Mouse (Mus musculus) skeletal muscle tissue, adult 2 months (tissue): ENCODE measurements around the gene Cald1.

Experiments
- DNase-seq: peaks from one replicate; pipeline ENCODE4 v3.0.0-alpha.2; 2012; ENCODE audit warnings: low read depth, low spot score

The Cald1 gene

DNA sequence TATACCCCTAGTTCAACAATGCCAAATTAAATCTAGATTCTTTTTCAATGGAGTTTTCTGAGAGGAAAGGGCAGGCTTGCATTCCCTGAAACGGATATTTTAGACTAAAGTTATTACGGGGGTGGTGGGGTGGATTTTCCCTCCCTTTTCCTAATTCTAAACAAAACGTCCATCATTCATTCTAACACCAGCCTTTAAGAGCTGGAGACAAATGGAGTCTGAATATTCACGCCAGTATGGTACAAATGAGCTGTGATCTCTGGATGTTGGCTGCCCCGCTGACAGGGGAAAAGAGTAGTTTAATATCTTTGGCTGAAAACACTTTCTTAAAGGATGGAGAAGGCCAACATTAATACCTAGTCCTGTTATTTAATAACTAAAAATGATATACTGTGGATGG is 66.4 kb downstream of the Cald1 start:
- DNase-seq: no peak

DNA sequence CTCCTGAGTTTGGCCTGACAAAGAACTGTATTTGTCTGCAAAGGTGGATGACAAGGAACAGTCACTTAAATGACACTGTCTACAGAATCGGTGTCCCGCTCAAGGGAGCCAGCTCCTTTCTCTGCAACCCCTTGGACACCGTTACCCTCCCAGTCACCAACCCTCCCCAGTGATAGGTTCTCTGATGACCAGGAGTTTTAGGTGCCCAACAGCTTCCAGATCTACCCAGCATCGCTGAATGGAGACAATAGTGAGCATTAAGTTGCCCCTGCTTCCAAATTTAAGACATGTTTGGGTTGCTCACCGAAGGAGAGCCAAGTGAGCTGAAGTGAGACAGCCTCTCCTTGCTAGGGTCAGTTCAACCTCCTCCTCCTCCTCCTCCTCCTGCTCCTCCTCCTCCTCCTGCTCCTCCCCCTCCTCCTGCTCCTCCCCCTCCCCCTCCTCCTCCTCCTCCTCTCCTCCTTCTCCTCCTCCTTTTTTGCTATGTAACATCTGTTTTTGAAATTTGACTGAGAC is 70.5 kb downstream of the Cald1 start:
- no peak for DNase-seq

DNA sequence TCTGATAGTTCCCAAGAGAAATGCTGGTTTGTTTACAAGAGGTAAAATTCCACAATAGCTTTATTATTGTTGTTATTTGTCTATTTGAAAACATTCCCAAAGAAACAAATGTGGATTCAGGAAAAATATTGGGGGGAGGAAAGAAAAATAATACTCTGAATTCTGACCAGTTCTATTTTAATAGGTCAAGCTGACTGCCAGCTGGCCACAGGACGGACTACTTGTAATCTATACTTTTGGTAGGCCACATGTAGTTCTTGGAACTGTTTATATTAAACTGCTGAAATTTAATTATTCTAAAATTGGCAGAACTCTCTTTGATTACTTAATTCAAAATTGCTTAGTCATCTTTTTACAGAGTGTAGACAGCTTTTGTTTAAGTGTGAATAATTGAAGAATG is 73.1 kb downstream of the Cald1 start:
- no peak for DNase-seq

GRCm38 (mm10) chr6:34674416-34674815 is 76.1 kb downstream of the Cald1 start:
- no peak for DNase-seq

DNA sequence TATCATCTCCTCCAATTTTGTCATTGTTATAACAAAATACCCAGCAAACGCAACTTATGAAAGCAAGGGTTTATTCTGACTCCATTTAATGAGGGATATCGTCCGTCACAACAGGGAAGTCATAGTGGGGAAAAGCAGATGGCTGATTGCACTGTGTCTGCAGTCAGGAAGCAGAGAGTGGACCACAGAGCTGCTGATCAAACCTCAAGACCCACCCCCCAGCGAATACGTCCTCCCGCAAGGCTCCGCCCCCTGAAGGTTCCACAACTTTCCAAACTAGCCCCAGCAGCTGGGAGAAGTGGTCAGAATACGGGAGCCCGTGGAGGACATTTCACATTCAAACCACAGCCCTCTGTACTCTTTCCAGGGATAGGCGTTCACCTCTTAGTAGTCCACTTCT is 76.6 kb downstream of the Cald1 start:
- DNase-seq: no peak

GRCm38 (mm10) chr6:34682126-34682525 is 83.8 kb downstream of the Cald1 start:
- no peak for DNase-seq

DNA sequence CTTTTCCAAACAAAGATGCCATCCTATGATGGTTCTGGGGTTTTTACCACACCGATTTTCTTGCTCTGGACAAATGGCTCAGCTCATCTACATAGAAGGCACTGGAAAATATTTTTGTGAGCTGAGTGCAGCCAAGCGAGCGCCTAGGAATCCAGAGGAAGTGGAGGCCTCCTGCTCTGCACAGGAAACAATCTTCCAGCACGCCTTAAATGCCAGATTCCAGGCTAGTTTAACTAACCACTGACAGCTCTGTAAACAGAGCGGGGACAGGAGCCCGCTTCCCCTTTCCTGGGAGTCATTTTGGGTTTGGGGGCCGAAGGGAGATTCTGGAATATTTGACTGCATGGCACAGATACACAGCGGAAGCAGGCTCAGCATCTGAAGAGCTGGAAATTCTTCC is 86.6 kb downstream of the Cald1 start:
- no peak for DNase-seq

DNA sequence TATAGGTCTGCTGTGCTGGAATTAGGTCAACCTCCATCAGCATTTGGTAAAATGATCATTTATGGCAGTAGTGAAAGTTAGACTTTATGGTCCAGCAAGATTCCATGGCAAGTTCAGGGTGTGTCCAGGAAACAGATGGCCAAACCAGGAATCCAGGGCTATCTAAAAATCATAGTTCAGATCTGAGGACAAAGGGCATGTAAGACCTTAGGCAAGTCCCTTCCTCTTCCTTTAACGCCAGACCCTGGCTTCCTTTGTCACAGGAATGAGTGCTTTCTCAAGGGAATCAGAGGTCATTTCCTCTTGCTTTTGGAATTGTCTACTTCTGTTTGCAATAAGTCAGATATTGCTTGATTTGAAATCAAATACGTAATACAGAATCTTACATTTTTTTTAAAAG is 90.7 kb downstream of the Cald1 start:
- DNase-seq: no peak

DNA sequence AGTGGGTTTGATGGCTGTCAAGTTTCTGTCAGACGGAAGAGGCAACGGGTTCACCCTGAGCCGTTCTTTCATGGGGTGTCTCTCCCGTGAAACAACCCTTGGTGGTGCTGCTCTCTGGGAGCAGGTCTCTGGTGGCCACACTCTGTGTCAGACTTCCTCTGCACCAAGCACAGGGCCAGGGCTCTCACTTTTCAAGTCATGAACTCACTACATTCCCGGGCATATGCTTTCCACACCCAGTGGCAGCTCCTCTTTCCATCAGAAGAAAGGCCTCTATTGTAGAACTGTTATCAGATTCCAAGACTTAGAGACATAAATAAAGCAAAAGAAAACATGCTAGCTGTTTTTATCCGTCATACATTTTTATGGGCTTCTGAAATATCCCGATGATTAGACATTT is 93.1 kb downstream of the Cald1 start:
- no peak for DNase-seq

GRCm38 (mm10) chr6:34694096-34694495 is 95.8 kb downstream of the Cald1 start:
- DNase-seq: no peak

DNA sequence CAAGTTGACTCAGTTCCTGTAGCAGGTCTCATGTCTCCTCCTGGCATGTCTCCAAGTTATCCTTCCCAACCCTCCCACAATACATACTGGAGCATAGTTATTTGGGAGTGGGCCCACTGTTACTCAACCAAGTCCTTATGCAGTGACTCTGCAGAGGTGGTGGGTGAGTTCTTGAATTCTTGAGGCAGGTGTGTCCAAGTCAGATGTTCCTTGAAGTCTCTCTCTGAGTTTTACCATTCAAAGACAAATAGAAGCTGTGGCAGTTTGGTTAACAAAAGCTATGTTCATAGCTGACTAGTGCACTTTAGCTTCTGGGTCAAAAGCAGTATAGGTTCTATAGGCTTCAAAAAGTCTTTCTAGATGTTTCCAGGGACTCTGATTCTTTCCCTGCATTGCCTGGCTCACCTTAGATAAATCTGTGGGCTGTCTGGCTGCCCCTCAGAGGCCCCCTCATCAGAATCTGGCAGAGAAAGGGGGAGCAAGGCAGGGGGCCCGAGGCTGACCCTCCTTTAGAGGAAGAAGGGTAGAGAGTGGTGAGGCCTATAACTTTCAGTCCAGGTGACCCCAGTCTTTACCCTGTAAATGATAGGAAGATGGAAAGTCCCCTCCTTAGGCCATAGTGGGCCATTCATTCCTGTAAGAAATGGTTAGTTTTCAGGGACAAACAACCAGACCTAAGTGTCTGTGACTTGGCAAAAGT is 105.3 kb downstream of the Cald1 start:
- DNase-seq: no peak

- no peak for DNase-seq
Measured at GRCm38 (mm10) chr6:34707521-34707920, 109.2 kb downstream of the Cald1 start.

DNA sequence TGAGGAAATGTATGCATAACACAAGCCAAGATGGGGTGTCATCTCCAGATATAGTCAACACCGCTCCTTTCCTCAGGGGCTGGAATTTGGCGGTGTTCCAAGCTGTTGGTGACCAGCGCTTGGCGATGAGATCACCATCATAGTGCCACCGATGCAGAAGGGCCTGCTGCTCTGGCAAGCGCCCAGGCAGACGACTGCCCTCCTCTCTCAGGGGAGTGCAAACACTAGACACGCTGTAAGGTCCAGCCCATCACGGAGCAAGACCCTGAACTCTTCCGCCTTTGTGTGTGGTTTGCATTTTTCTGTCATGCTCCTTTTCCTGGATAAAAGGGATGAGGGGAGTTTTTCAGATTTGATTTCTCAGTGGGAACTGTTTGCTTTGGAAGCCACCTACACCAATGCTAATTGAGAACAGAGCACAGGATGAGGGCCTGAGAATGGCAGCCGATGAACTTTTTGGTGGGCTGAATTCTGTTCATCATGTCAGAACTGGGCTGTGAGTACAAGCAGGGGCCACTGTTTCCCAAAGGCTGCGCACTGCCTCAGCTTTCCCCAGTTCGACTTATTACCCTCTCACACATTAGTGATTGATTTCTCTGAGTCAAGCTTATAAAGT is 110.5 kb downstream of the Cald1 start:
- no peak for DNase-seq

GRCm38 (mm10) chr6:34709289-34709688 is 111.0 kb downstream of the Cald1 start:
- DNase-seq: peak; percentile 65

- no peak for DNase-seq
Measured at GRCm38 (mm10) chr6:34709946-34710682, 111.8 kb downstream of the Cald1 start.

- DNase-seq: no peak
Measured at GRCm38 (mm10) chr6:34710848-34711247, 112.5 kb downstream of the Cald1 start.

- no peak for DNase-seq
Measured at GRCm38 (mm10) chr6:34711620-34712019, 113.3 kb downstream of the Cald1 start.

DNA sequence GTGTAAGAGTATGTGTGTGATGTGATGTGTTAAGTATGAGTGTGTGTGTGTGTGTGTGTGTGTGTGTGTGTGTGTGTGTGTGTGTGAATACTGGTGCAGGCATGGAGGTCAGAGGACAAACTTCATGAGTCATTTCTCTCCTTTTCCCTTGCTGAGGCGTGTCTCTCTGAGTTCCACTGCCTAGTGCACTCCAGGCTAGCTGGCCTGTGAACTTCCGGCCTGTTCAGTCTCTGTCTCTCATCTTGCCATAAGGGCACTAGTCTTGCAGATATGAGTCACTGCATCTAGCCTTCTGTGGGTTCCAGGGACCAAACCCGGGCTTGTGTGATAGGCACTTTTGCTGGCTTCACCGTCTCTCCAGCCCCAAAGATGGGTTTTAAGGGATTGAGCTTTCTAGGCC is 114.9 kb downstream of the Cald1 start:
- DNase-seq: no peak

DNA sequence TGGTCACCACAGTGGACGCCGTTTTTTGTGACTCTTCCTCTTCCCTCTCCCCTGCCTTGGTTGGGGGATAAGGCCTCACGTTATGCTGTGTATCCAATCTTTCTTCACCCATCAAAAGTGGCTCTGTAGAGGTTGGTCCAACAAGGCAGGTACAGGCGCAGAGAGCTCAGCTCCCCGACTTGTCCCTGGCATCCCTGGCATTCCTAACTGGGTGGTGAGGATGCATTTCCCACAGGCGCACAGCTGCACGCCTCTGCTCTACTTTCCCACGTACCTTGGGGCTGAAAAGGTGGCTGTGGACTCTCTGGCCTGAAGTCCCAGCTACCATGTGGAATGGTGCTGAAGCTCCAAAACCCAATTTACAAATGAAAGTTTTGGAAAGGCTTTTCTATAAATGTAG is 115.5 kb downstream of the Cald1 start:
- DNase-seq: no peak

DNA sequence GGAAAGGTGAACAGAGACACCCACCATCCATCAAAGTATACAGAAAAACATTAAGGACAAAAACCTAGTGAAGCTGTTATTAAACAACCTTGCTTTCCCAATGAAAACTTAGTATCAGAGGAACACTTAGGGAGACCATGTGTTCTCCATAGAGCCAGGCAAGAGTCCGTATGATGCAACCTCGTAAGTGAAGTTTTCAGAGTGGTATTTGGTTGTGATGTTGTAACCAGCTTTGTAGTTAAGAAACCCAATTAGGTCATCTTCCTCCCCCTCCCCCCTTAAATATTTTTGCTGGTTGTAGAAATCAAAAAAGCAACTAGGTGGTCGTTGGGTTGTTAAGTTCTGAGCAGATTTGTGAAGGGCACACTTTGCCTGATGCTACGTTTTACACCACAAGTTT is 116.3 kb downstream of the Cald1 start:
- DNase-seq: no peak

GRCm38 (mm10) chr6:34716206-34716887 is 118.0 kb downstream of the Cald1 start:
- DNase-seq: no peak
